Mouse (Mus musculus): ENCODE data around the gene Trpm8.
A peak's percentile ranks its signal among the peaks of the same experiment; 100 is the strongest.

Gene Trpm8

DNA sequence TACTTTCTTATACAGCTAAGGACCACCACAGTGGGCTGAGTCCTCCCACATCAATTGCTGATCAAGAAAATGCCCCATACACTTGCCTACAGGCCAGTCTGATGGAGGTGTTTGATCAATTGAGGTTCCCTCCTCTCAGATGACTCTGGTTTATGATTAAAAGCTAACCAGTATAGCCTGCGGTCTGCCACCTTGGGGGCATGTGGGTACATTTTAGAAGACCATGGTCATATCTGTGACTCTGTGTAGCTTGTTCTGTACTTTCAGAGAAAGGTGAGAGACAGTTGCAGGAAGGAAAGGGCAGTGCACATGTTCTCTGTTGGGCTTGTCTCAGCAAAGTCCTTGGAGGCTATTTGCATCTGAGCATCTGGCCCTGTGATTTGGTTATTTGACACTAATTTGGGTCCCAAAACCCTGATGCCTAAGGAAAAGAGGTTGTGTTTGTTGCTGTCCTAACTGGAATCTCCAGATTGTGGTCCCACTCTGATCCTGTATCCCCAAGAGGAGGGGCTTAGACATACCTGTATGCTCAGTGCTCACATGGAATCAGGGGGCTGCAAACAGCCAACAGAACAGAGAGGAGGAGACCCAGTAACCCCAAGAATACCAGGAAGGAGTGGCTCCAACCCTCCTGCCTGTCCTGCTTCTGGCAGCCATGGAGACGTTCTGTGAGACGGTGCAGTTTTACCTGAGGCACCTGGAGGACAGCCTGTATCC, 44.6 kb upstream of the Trpm8 start:
- H3K9me3 ChIP-seq (ENCODE audit: low read length): peaks cover 45% of the 10 kb centered on the region
- no peaks in the 10 kb centered on the region for H3K4me1 ChIP-seq (replicated peaks; ENCODE audit: low read depth, low read length)
- H3K36me3 ChIP-seq (ENCODE audit: insufficient read depth, low read length): no peaks in the 10 kb centered on the region
- no peak for TF ChIP-seq NANOG (IDR thresholded peaks at IDR 0.05; ENCODE audit: borderline replicate concordance, low read length)
- no peak for TF ChIP-seq POU5F1 (IDR thresholded peaks at IDR 0.05; ENCODE audit: borderline replicate concordance, low read length)
- no peak for TF ChIP-seq CTCF (conservative IDR thresholded peaks at IDR 0.05; ENCODE audit: low read length)
- H3K4me3 ChIP-seq (replicated peaks; ENCODE audit: low read length): no peak overlapping the region
- peaks cover 20% of the 10 kb centered on the region; the same call in 1 of the 2 replicates for H3K27me3 ChIP-seq (ENCODE audit: insufficient read depth, low read length)

DNA sequence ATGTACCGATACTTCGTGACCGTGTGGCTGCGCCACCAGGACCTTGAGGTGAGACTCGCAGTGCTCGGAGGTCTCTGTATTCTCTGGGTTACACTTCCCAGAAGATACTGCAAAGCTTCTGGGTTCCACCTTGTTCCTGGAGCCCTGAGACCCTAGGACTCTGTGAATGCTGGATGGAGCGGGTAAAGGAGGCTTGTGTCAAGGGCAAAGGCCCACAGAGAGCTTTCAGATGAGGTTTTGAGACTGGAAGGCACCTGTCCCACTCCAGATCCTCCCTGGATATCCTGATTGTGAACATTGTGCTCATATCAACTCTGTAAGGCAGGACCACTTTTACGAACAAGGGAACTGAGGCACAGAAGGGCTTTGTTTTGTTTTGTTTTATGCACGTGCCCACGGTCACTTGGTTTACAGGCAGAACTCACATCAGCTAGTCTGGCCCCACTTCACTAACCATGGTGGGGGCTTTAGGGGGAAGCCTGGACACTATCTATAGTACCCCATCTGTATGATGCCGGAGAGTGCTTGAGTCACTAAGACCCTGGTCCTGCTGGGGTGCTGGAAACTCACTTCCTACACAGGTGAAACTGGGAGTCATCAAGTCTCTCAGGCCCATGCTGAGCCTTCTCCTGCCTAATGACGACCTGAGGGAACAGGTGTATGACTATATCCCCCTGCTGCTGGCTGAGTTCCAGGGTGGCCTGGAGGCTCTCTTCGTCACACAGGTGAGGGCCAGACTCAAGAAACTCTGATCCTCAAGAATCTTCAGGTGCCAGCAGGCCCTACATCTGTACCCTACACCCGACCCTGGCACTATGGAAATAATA, 43.8 kb upstream of the Trpm8 start:
- Histone ChIP-seq H3K36me3 (ENCODE audit: insufficient read depth, low read length) (no peaks in the 10 kb centered on the region), H3K9me3 (ENCODE audit: low read length) (peaks cover 53% of the 10 kb centered on the region), H3K27me3 (ENCODE audit: insufficient read depth, low read length) (peaks cover 20% of the 10 kb centered on the region; the same call in 1 of the 2 replicates), H3K4me3 (replicated peaks; ENCODE audit: low read length) (no peak overlapping the region), H3K4me1 (replicated peaks; ENCODE audit: low read depth, low read length) (no peaks in the 10 kb centered on the region)
- TF ChIP-seq CTCF (conservative IDR thresholded peaks at IDR 0.05; ENCODE audit: low read length): no peak

DNA sequence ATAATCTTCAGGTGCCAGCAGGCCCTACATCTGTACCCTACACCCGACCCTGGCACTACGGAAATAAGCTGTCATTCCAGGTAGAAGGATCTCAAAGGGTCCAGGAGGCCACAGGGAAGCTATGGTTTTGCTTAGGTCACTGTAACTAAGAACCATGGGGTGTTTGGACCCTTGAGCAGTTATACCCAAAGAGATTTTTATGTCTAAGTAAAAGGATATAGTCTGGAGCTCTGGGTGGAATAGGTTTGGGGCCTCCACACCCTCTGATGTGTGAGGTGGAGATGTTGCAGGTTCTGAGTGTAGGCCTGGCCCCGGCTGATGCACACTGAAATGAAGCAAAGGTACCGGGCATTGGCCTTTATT, 43.2 kb upstream of the Trpm8 start:
- peaks cover 24% of the 10 kb centered on the region; the same call in 1 of the 2 replicates for H3K27me3 ChIP-seq (ENCODE audit: insufficient read depth, low read length)
- no peak for TF ChIP-seq POU5F1 (IDR thresholded peaks at IDR 0.05; ENCODE audit: borderline replicate concordance, low read length)
- no peak for TF ChIP-seq CTCF (conservative IDR thresholded peaks at IDR 0.05; ENCODE audit: low read length)
- no peak for TF ChIP-seq NANOG (IDR thresholded peaks at IDR 0.05; ENCODE audit: borderline replicate concordance, low read length)
- H3K4me1 ChIP-seq (replicated peaks; ENCODE audit: low read depth, low read length): no peaks in the 10 kb centered on the region
- no peak overlapping the region for H3K4me3 ChIP-seq (replicated peaks; ENCODE audit: low read length)
- peaks cover 59% of the 10 kb centered on the region for H3K9me3 ChIP-seq (ENCODE audit: low read length)
- H3K36me3 ChIP-seq (ENCODE audit: insufficient read depth, low read length): no peaks in the 10 kb centered on the region

DNA sequence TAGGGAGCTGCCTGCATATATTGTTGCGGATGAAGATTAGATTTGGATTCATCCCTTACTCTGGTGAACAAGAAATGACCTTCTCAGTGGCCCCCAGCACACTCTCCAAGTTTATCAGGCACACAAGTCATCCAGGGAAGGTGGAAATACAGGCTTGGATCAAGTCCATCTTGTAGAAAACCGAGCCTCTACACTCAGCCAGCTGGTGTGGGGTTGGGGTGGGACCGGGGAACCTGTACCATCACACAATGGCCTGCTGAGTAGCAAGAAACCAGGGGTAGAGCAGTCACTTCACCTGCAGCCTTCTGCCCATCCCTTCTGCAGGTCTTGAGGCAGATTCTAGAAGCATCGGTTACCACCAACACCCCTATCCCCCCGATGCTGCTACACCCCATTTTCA, 42.8 kb upstream of the Trpm8 start:
- Histone ChIP-seq H3K4me3 (replicated peaks; ENCODE audit: low read length) (no peak overlapping the region), H3K36me3 (ENCODE audit: insufficient read depth, low read length) (no peaks in the 10 kb centered on the region), H3K27me3 (ENCODE audit: insufficient read depth, low read length) (peaks cover 24% of the 10 kb centered on the region; the same call in 1 of the 2 replicates), H3K4me1 (replicated peaks; ENCODE audit: low read depth, low read length) (no peaks in the 10 kb centered on the region), H3K9me3 (ENCODE audit: low read length) (peaks cover 63% of the 10 kb centered on the region)
- TF ChIP-seq CTCF (conservative IDR thresholded peaks at IDR 0.05; ENCODE audit: low read length): no peak
- no peak for TF ChIP-seq NANOG (IDR thresholded peaks at IDR 0.05; ENCODE audit: borderline replicate concordance, low read length)
- no peak for TF ChIP-seq POU5F1 (IDR thresholded peaks at IDR 0.05; ENCODE audit: borderline replicate concordance, low read length)

DNA sequence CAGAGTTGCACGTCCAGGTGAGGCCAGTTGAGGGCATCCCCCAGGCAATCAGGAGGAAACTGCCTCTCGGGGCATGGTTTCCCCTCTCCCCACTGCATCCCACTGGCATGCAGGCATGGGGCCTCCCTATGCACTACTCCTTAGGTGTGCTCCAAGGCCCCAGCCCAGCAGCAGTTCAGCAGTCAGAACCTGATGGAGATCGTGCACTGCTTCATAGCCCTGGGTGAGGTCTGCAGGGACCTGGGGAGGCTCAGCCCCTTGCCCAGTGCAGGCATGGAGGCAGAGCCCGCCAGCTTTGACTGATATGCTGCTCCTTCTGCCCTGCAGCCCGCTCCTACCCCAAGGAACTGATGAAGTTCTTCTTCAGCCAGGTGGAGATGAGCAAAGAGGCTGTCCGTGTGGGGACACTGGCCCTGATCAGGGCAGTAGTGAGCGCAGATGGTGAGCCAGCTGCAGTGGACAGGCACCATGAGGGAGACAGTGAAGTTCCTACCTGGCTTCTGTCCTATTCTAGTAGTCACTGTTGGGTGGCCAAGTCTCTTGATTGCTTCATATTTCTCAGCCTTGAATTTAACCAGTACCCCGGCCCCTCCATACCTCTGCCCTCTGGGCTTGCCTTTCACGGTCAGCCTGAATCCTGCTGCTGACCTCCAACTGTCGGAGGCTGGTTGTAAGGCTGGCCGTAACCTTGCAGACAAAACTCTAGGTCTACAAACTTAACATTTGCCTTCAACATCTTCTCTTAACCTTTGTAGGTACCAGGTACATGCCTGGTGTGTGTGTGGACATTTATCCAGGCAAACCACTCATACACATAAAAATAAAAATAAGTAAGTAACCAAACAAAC, 42.2 kb upstream of the Trpm8 start:
- peaks cover 23% of the 10 kb centered on the region for H3K27me3 ChIP-seq (ENCODE audit: insufficient read depth, low read length)
- peaks cover 64% of the 10 kb centered on the region for H3K9me3 ChIP-seq (ENCODE audit: low read length)
- H3K4me1 ChIP-seq (replicated peaks; ENCODE audit: low read depth, low read length): no peaks in the 10 kb centered on the region
- no peak for TF ChIP-seq CTCF (conservative IDR thresholded peaks at IDR 0.05; ENCODE audit: low read length)
- H3K36me3 ChIP-seq (ENCODE audit: insufficient read depth, low read length): no peaks in the 10 kb centered on the region
- H3K4me3 ChIP-seq (replicated peaks; ENCODE audit: low read length): no peak overlapping the region

DNA sequence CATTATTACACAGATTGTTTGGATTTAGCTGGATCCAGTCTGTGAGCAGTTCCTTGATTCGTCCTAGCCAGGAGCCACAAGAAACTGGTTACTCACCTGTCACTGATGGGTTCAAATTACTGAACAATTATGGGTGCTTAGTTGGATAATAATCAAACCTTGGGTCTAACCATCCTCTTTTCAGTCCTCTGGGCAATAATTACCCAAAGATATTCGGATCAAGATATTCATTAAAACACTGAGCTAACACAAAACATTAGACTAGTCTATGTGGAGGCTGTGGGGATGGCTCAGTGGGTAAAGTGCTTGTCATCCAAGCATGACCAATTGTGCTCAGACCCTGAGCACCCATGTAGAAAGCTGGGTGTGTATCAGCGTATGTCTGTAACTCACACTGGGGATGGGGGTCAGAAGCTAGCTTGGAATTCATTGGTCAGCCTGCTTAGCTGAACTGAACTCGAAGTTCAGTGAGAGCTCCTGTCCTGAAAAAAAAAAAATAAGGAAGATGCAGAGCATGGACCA, 41.5 kb upstream of the Trpm8 start:
- Histone ChIP-seq H3K4me1 (replicated peaks; ENCODE audit: low read depth, low read length) (no peaks in the 10 kb centered on the region), H3K27me3 (ENCODE audit: insufficient read depth, low read length) (peaks cover 22% of the 10 kb centered on the region), H3K36me3 (ENCODE audit: insufficient read depth, low read length) (no peaks in the 10 kb centered on the region)

DNA sequence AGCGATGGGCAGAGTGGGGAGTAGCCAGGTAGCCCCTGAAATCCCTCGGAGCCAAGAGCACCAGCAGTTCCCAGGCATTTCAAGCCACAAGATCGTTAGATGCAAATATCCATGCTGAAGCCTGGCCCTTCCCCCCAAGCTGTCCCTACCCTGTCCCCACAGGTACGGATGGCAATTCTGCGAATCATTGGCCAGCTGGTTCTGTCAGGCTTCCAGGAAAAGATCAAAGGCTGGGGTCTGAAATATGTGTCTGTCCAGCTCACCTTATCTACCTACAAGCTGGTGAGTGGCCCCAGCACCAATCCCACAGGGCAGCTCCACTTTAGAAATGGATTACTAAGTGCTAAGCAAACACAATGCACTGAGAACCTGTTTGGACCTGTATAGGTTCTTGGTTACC, 40.1 kb upstream of the Trpm8 start:
- no peaks in the 10 kb centered on the region for H3K36me3 ChIP-seq (ENCODE audit: insufficient read depth, low read length)
- TF ChIP-seq CTCF (conservative IDR thresholded peaks at IDR 0.05; ENCODE audit: low read length): no peak
- no peak for TF ChIP-seq POU5F1 (IDR thresholded peaks at IDR 0.05; ENCODE audit: borderline replicate concordance, low read length)
- peaks cover 15% of the 10 kb centered on the region for H3K27me3 ChIP-seq (ENCODE audit: insufficient read depth, low read length)
- H3K4me1 ChIP-seq (replicated peaks; ENCODE audit: low read depth, low read length): no peaks in the 10 kb centered on the region
- peaks cover 70% of the 10 kb centered on the region for H3K9me3 ChIP-seq (ENCODE audit: low read length)
- H3K4me3 ChIP-seq (replicated peaks; ENCODE audit: low read length): no peak overlapping the region

More for the DNA sequence above, 41.5 kb upstream of the Trpm8 start:
- Histone ChIP-seq H3K9me3 (ENCODE audit: low read length) (peaks cover 70% of the 10 kb centered on the region), H3K4me3 (replicated peaks; ENCODE audit: low read length) (no peak overlapping the region)
- TF ChIP-seq CTCF (conservative IDR thresholded peaks at IDR 0.05; ENCODE audit: low read length): no peak
- TF ChIP-seq NANOG (IDR thresholded peaks at IDR 0.05; ENCODE audit: borderline replicate concordance, low read length): no peak
- no peak for TF ChIP-seq POU5F1 (IDR thresholded peaks at IDR 0.05; ENCODE audit: borderline replicate concordance, low read length)

DNA sequence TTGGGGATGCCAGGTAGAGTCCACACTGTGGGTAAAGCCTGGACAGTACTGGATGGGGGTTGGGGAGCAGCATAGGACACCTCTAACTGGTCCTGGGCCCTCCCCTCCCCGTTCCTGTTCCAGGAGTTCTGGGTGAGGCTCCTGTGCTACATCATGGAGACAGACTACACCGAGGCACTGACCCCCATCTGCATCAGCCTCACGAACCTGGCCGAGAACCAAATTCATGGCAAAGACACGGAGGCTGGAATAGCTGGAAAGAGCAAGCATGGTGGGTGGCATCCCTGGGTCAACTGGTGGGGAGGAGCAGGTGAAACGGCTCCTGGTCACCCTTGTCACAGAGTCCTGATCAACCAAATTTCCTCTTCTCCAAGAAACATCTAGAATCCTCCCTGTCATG, 38.7 kb upstream of the Trpm8 start:
- no peak overlapping the region for H3K4me3 ChIP-seq (replicated peaks; ENCODE audit: low read length)
- TF ChIP-seq NANOG (IDR thresholded peaks at IDR 0.05; ENCODE audit: borderline replicate concordance, low read length): no peak
- TF ChIP-seq CTCF (conservative IDR thresholded peaks at IDR 0.05; ENCODE audit: low read length): no peak
- 0 out of 2 replicates have a peak, but pooled peaks have one; percentile 23 for TF ChIP-seq POU5F1 (IDR thresholded peaks at IDR 0.05; ENCODE audit: borderline replicate concordance, low read length)
- H3K9me3 ChIP-seq (ENCODE audit: low read length): peaks cover 72% of the 10 kb centered on the region
- H3K4me1 ChIP-seq (replicated peaks; ENCODE audit: low read depth, low read length): no peaks in the 10 kb centered on the region
- no peaks in the 10 kb centered on the region for H3K36me3 ChIP-seq (ENCODE audit: insufficient read depth, low read length)
- H3K27me3 ChIP-seq (ENCODE audit: insufficient read depth, low read length): peaks cover 10% of the 10 kb centered on the region; the same call in 1 of the 2 replicates

Data from E14TG2a.4 (cell line).